In the genomic region with DNA sequence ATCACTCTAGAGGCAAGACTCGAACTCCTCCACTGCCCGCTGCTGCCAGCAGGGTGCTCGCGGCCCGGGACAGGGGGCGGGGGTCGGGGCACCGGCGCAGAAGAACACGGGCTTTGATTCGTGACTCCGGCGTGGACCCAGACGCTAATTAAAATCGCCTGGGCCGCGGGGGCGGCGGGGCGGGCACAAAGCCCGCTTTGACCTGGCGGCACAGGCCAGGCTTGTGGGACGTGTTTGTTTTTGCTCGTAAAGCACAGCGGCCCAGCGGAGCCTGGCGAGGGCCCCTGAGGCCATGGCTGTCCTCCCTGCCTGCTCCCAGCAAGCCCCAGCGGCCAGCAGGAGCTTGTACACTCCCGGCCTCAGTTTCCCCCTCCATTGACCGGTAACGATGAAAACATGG, we compare ENCODE assay signal across 9 mouse cellular contexts. TPM values are rescaled to one million over a fixed set of nuclear protein-coding genes. Genes with fewer than 3 reads are reported as not detected.
DNase-seq lines count a peak whose midpoint lies in the region; ATAC-seq and TF ChIP-seq lines count a peak whose summit lies in the region.
"Had no signal": no experiment of that assay in that cellular context is flagged by ENCODE, and none has a peak within 500 bp of the region (broad histone marks: within the 10 kb centered on the region; RNA-seq: fewer than 3 reads in every experiment).

No protein-coding gene starts in this region.

- ATAC-seq in forebrain, embryonic 12.5 days (ENCODE audit: low FRiP score) = no peak
- no peak for ATAC-seq in forebrain, embryonic 14.5 days
- no peak for ATAC-seq in midbrain, embryonic 13.5 days
- no peak for ATAC-seq in midbrain, postnatal 0 days (ENCODE audit: low FRiP score)
- no peak for ATAC-seq in stomach, embryonic 15.5 days (ENCODE audit: insufficient read depth, low FRiP score, low read depth)

- H3K9ac ChIP-seq in forebrain, embryonic 12.5 days = no peak overlapping the region
- no peak overlapping the region for H3K9ac ChIP-seq in forebrain, embryonic 14.5 days (ENCODE audit: low read length)
- H3K9ac ChIP-seq in midbrain, embryonic 13.5 days (replicated peaks) = 0 out of 2 replicates have a peak overlapping the region, but pooled peaks have one; percentile 10
- no peak overlapping the region for H3K9ac ChIP-seq in midbrain, postnatal 0 days (replicated peaks; ENCODE audit: low read length, poor library complexity, severe bottlenecking)
- H3K9ac ChIP-seq in stomach, embryonic 15.5 days = no peak overlapping the region

- no peak overlapping the region for H3K4me3 ChIP-seq in forebrain, embryonic 12.5 days (replicated peaks)
- no peak overlapping the region for H3K4me3 ChIP-seq in forebrain, embryonic 14.5 days (ENCODE audit: low read depth, low read length)
- H3K4me3 ChIP-seq in midbrain, embryonic 13.5 days (replicated peaks) = no peak overlapping the region
- no peak overlapping the region for H3K4me3 ChIP-seq in midbrain, postnatal 0 days (ENCODE audit: low read depth, low read length)
- no peak overlapping the region for H3K4me3 ChIP-seq in stomach, embryonic 15.5 days (replicated peaks)

- no peaks in the 10 kb centered on the region for H3K9me3 ChIP-seq in forebrain, embryonic 12.5 days
- no peaks in the 10 kb centered on the region for H3K9me3 ChIP-seq in forebrain, embryonic 14.5 days (replicated peaks; ENCODE audit: control insufficient read depth, low read length)
- H3K9me3 ChIP-seq in midbrain, embryonic 13.5 days = no peaks in the 10 kb centered on the region
- H3K9me3 ChIP-seq in midbrain, postnatal 0 days (ENCODE audit: low read length) = no peaks in the 10 kb centered on the region
- no peaks in the 10 kb centered on the region for H3K9me3 ChIP-seq in stomach, embryonic 15.5 days

- no peak for DNase-seq in forebrain, embryonic 14.5 days (ENCODE audit: low spot score)
- DNase-seq in midbrain, postnatal 0 days (ENCODE audit: low spot score) = no peak
- peak; percentile 39 for DNase-seq in kidney, postnatal 10 days
- no peak for DNase-seq in frontal cortex, postnatal 14 days (ENCODE audit: low spot score in 2 of 2)
- no peak for DNase-seq in adrenal gland, postnatal 10 days

- H3K36me3 ChIP-seq in forebrain, embryonic 12.5 days (replicated peaks) = no peaks in the 10 kb centered on the region
- no peaks in the 10 kb centered on the region for H3K36me3 ChIP-seq in forebrain, embryonic 14.5 days (ENCODE audit: control insufficient read depth, insufficient read depth, low read length)
- no peaks in the 10 kb centered on the region for H3K36me3 ChIP-seq in midbrain, embryonic 13.5 days
- H3K36me3 ChIP-seq in midbrain, postnatal 0 days (ENCODE audit: insufficient read depth, low read length) = no peaks in the 10 kb centered on the region
- no peaks in the 10 kb centered on the region for H3K36me3 ChIP-seq in stomach, embryonic 15.5 days

- peak overlapping the region; percentile 1; the same call in 1 of the 2 replicates for H3K4me2 ChIP-seq in forebrain, embryonic 12.5 days
- no peak overlapping the region for H3K4me2 ChIP-seq in forebrain, embryonic 14.5 days (ENCODE audit: low read length)
- H3K4me2 ChIP-seq in midbrain, embryonic 13.5 days (replicated peaks) = 0 out of 2 replicates have a peak overlapping the region, but pooled peaks have one; percentile 9
- no peak overlapping the region for H3K4me2 ChIP-seq in midbrain, postnatal 0 days (ENCODE audit: low read depth, low read length, poor library complexity, severe bottlenecking)
- H3K4me2 ChIP-seq in stomach, embryonic 15.5 days = peak overlapping the region; percentile 24; the same call in 1 of the 2 replicates

- peaks cover 5% of the 10 kb centered on the region for H3K4me1 ChIP-seq in forebrain, embryonic 12.5 days
- H3K4me1 ChIP-seq in forebrain, embryonic 14.5 days (ENCODE audit: control insufficient read depth, insufficient read depth, low read length) = no peaks in the 10 kb centered on the region
- H3K4me1 ChIP-seq in midbrain, embryonic 13.5 days (replicated peaks) = peaks cover 5% of the 10 kb centered on the region; the same call in 1 of the 2 replicates
- H3K4me1 ChIP-seq in midbrain, postnatal 0 days (ENCODE audit: insufficient read depth, low read length) = no peaks in the 10 kb centered on the region
- no peaks in the 10 kb centered on the region for H3K4me1 ChIP-seq in stomach, embryonic 15.5 days

- 9% methylated on average over 30 of the region's 31 CpGs for WGBS in forebrain, embryonic 12.5 days
- WGBS in forebrain, embryonic 14.5 days = 16% methylated on average over 31 of the region's 31 CpGs
- WGBS in midbrain, embryonic 13.5 days = 10% methylated on average over 31 of the region's 31 CpGs
- WGBS in midbrain, postnatal 0 days = 16% methylated on average over 31 of the region's 31 CpGs
- WGBS in stomach, embryonic 15.5 days = 22% methylated on average over 31 of the region's 31 CpGs

- no peak overlapping the region for H3K27ac ChIP-seq in forebrain, embryonic 12.5 days
- H3K27ac ChIP-seq in forebrain, embryonic 14.5 days (ENCODE audit: low read depth, low read length) = no peak overlapping the region
- no peak overlapping the region for H3K27ac ChIP-seq in midbrain, embryonic 13.5 days
- no peak overlapping the region for H3K27ac ChIP-seq in midbrain, postnatal 0 days (ENCODE audit: low read depth, low read length)
- H3K27ac ChIP-seq in stomach, embryonic 15.5 days = no peak overlapping the region
- H3K27ac ChIP-seq: macrophage had no signal

- 0 out of 2 replicates have a peak, but pooled peaks cover 3% of the 10 kb centered on the region for H3K27me3 ChIP-seq in forebrain, embryonic 12.5 days
- H3K27me3 ChIP-seq in forebrain, embryonic 14.5 days (replicated peaks; ENCODE audit: control insufficient read depth, insufficient read depth, low read length) = no peaks in the 10 kb centered on the region
- H3K27me3 ChIP-seq in midbrain, embryonic 13.5 days = peaks cover 5% of the 10 kb centered on the region
- peaks cover 4% of the 10 kb centered on the region; the same call in 1 of the 2 replicates for H3K27me3 ChIP-seq in midbrain, postnatal 0 days (ENCODE audit: insufficient read depth, low read length)
- no peaks in the 10 kb centered on the region for H3K27me3 ChIP-seq in stomach, embryonic 15.5 days (replicated peaks)

- TF ChIP-seq CTCF in midbrain, postnatal 0 days (IDR thresholded peaks at IDR 0.05) = no peak

RNA-seq across cellular contexts. Expression of a gene that starts 36.1 kb away (rescaled TPM):
- polyA plus RNA-seq in forebrain, embryonic 12.5 days (2016; fragmentation: Nextera tagmentation; extraction: Ambion mirVana) = 0.13 and 0.20 TPM in 2 replicates
- not detected in 2 replicates for polyA plus RNA-seq in forebrain, embryonic 14.5 days (2014; fragmentation: Nextera tagmentation; extraction: Ambion mirVana)
- not detected in 2 replicates for polyA plus RNA-seq in midbrain, embryonic 13.5 days (2015; fragmentation: Nextera tagmentation; extraction: Ambion mirVana)
- 1.7 TPM in 1 of 2 replicates, not detected in the other for total RNA-seq in midbrain, postnatal 0 days (2014; rRNA removed)
- polyA plus RNA-seq in midbrain, postnatal 0 days (2015; fragmentation: Nextera tagmentation; extraction: Ambion mirVana) = 0.21 and 0.23 TPM in 2 replicates
- 0.94 and 1.0 TPM in 2 replicates for polyA plus RNA-seq in stomach, embryonic 15.5 days (2015; fragmentation: Nextera tagmentation; extraction: Ambion mirVana)
- total RNA-seq in adrenal gland, postnatal 10 days (2021) = not detected
- polyA plus RNA-seq: macrophage had no signal

Comparison
In these comparisons a context has a peak if more than half of its experiments do, and no peak if none do; other contexts are left out.
1. H3K4me2 ChIP-seq: peak in forebrain, embryonic 12.5 days (single experiment), midbrain, embryonic 13.5 days (single experiment) and stomach, embryonic 15.5 days (single experiment); none in forebrain, embryonic 14.5 days (single experiment) and midbrain, postnatal 0 days (single experiment).